Mouse (Mus musculus): Measurements from ENCODE around the gene Fastkd3. TPM values are rescaled to one million over a fixed set of nuclear protein-coding genes. Genes with fewer than 3 reads are reported as not detected.
A peak's percentile ranks its signal among the peaks of the same experiment; 100 is the strongest.

Fastkd3 gene
- total and polyA plus RNA-seq, 3 experiments, result 18.8 to 21.5 TPM; not detected in 1

DNA sequence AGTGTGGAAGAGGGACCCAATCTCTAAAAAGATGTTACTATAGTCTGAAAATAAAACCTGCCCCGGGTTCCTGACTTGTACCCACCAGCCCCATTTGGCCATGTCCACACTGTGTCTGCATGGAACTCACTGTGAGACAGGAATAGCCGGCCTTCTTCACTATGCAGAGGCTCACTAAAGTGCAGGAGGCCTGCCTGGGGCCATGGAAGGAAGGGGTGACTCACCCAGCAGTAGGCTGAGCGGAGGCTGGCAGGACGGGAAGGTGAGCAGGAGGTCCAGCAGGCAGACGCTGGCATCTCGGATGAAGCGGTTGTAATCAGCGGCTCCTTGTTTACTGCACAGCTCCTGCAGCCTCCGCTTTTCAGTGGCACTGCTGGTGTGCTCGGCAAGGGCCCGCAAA is 13.5 kb upstream of the Fastkd3 start:
- no peak overlapping the region for H3K27ac ChIP-seq (ENCODE audit: control insufficient read depth, low read depth, low read length)
- H3K79me2 ChIP-seq (ENCODE audit: control insufficient read depth, insufficient read depth, low read length, poor library complexity), result no peaks in the 10 kb centered on the region
- no peak overlapping the region for H3K4me3 ChIP-seq (ENCODE audit: control insufficient read depth in 1 of 2, insufficient read depth in 1 of 2, low read depth in 2 of 2, low read length in 2 of 2)
- DNase-seq (ENCODE audit: low read depth, low spot score), result peak; percentile 0
- no peaks in the 10 kb centered on the region for H3K27me3 ChIP-seq (ENCODE audit: control insufficient read depth in 1 of 2, insufficient read depth in 2 of 2, low read length in 2 of 2)
- H3K9me3 ChIP-seq (replicated peaks; ENCODE audit: insufficient read depth, low read length), result no peaks in the 10 kb centered on the region
- no peak for TF ChIP-seq USF1 (IDR thresholded peaks at IDR 0.05; ENCODE audit: low read depth, low read length)
- TF ChIP-seq RCOR1 (IDR thresholded peaks at IDR 0.05; ENCODE audit: low read depth, low read length), result no peak
- no peak for TF ChIP-seq RAD21 (IDR thresholded peaks at IDR 0.05; ENCODE audit: low read depth, low read length)
- TF ChIP-seq MYB (IDR thresholded peaks at IDR 0.05; ENCODE audit: low read depth, low read length), result no peak
- no peak for TF ChIP-seq MAX (IDR thresholded peaks at IDR 0.05; ENCODE audit: low read length)
- TF ChIP-seq MYC (IDR thresholded peaks at IDR 0.05; ENCODE audit: low read depth, low read length), result no peak
- no peak for TF ChIP-seq ZMIZ1 (IDR thresholded peaks at IDR 0.05; ENCODE audit: low read depth, low read length)
- TF ChIP-seq TBP (IDR thresholded peaks at IDR 0.05; ENCODE audit: low read depth, low read length), result no peak
- no peak for TF ChIP-seq POLR2A (IDR thresholded peaks at IDR 0.05; ENCODE audit: control insufficient read depth in 1 of 2, insufficient read depth in 1 of 2, low read depth in 1 of 2, low read length in 2 of 2, poor library complexity in 1 of 2)
- TF ChIP-seq ELF1 (IDR thresholded peaks at IDR 0.05; ENCODE audit: low read depth, low read length), result no peak
- TF ChIP-seq SMC3 (IDR thresholded peaks at IDR 0.05; ENCODE audit: low read depth, low read length), result no peak
- TF ChIP-seq CTCF (IDR thresholded peaks at IDR 0.05 in 2 of 3, conservative IDR thresholded peaks at IDR 0.05 in 1 of 3; ENCODE audit: control insufficient read depth in 1 of 3, insufficient read depth in 1 of 3, low read depth in 2 of 3, low read length in 3 of 3, poor library complexity in 1 of 3, severe bottlenecking in 1 of 3), result no peak
- no peak for TF ChIP-seq ZKSCAN1 (IDR thresholded peaks at IDR 0.05; ENCODE audit: low read depth, low read length)
- TF ChIP-seq MXI1 (IDR thresholded peaks at IDR 0.05; ENCODE audit: low read depth, low read length), result no peak
- no peak for TF ChIP-seq BHLHE40 (IDR thresholded peaks at IDR 0.05; ENCODE audit: borderline replicate concordance, low read depth, low read length)
- TF ChIP-seq HCFC1 (IDR thresholded peaks at IDR 0.05; ENCODE audit: low read depth, low read length), result no peak
- TF ChIP-seq POLR2AphosphoS5 (IDR thresholded peaks at IDR 0.05; ENCODE audit: borderline replicate concordance, low read depth, low read length), result no peak
- no peak for TF ChIP-seq NRF1 (IDR thresholded peaks at IDR 0.05; ENCODE audit: insufficient read depth, low read depth, low read length, poor library complexity, severe bottlenecking)
- TF ChIP-seq USF2 (IDR thresholded peaks at IDR 0.05; ENCODE audit: borderline replicate concordance in 1 of 2, insufficient read depth in 1 of 2, low read depth in 1 of 2, low read length in 2 of 2), result no peak
- no peak for TF ChIP-seq MEF2A (IDR thresholded peaks at IDR 0.05; ENCODE audit: extremely low read depth, insufficient replicate concordance, low read depth, low read length, poor library complexity, severe bottlenecking)
- no peak overlapping the region for H3K9ac ChIP-seq (ENCODE audit: control insufficient read depth, low read depth, low read length, poor library complexity, severe bottlenecking)
- H3K36me3 ChIP-seq (ENCODE audit: control insufficient read depth in 1 of 2, insufficient read depth in 2 of 2, low read length in 2 of 2), result peaks cover 0 to 7% of the 10 kb centered on the region in 2 experiments; a peak in 2 of 4 replicates
- H3K4me1 ChIP-seq (ENCODE audit: control insufficient read depth in 1 of 2, insufficient read depth in 2 of 2, low read length in 2 of 2), result no peaks in the 10 kb centered on the region

All from MEL (cell line).